Mouse (Mus musculus) stomach, postnatal 0 days (tissue): Measurements from ENCODE around the gene Rai14. TPM values are rescaled to one million over a fixed set of nuclear protein-coding genes. Genes with fewer than 3 reads are reported as not detected.

Experiments
- ATAC-seq: fragments of 200-750 bp; cut with Nextera tagmentation; 2 replicates; pipeline ENCODE4 v1.8.0; 2017; ENCODE audit not compliant: low FRiP score, low TSS enrichment
- DNase-seq: peaks from one replicate; pipeline ENCODE4 v3.0.0-alpha.2; 2016; ENCODE audit warnings: low spot score
- H3K27ac ChIP-seq: fragments of 300-500 bp; sonication (generic); replicated peaks from 2 replicates; pipeline ENCODE4 v1.5.1; 2014; ENCODE audit warnings: mild to moderate bottlenecking, control low read depth
- H3K27me3 ChIP-seq: fragments of 300-500 bp; sonication (generic); 2 replicates; pipeline ENCODE4 v1.6.1; 2014; ENCODE audit warnings: low read length; ENCODE audit not compliant: control insufficient read depth, insufficient read depth
- H3K36me3 ChIP-seq: fragments of 300-500 bp; sonication (generic); 2 replicates; pipeline ENCODE4 v1.6.1; 2014; ENCODE audit warnings: low read length, mixed read lengths; ENCODE audit not compliant: control insufficient read depth, insufficient read depth
- H3K4me1 ChIP-seq: fragments of 300-500 bp; sonication (generic); replicated peaks from 2 replicates; pipeline ENCODE4 v1.6.1; 2014; ENCODE audit warnings: antibody characterized with exemption; ENCODE audit not compliant: control insufficient read depth, insufficient read depth
- H3K4me2 ChIP-seq: fragments of 300-500 bp; sonication (generic); replicated peaks from 2 replicates; pipeline ENCODE4 v1.6.1; 2014; ENCODE audit warnings: low read depth, mild to moderate bottlenecking, control low read depth, moderate library complexity
- H3K4me3 ChIP-seq: fragments of 300-500 bp; sonication (generic); 2 replicates; pipeline ENCODE4 v1.5.1; 2014; ENCODE audit warnings: low read depth, low read length, control low read depth
- H3K9ac ChIP-seq: fragments of 300-500 bp; sonication (generic); 2 replicates; pipeline ENCODE4 v1.6.1; 2014; ENCODE audit warnings: mild to moderate bottlenecking, low read length, control low read depth, mixed read lengths
- H3K9me3 ChIP-seq: fragments of 300-500 bp; sonication (generic); 2 replicates; pipeline ENCODE4 v1.6.1; 2016; ENCODE audit warnings: low read length; ENCODE audit not compliant: control insufficient read depth
- CTCF ChIP-seq: IDR thresholded peaks from 2 replicates; pipeline ENCODE4 v1.5.1; 2016; ENCODE audit warnings: antibody characterized with exemption, low read depth, mild to moderate bottlenecking, moderate library complexity
- EP300 ChIP-seq: optimal IDR thresholded peaks from 2 replicates; pipeline ENCODE3; 2016; ENCODE audit warnings: antibody characterized with exemption
- WGBS: fragments of 180-500 bp; shearing (Covaris S2); extraction: QIAGEN DNeasy Blood & Tissue Kit; methylation state at CpG from one replicate; pipeline ENCODE4 v1.1.7; 2014; 5-methylcytosine and 5-hydroxymethylcytosine counted together
- polyA plus RNA-seq: library from polyadenylated mRNA; unstranded; fragments of >200 nt; fragmentation: Nextera tagmentation; extraction: Ambion mirVana; gene quantifications from 2 replicates; pipeline ENCODE4 v1.2.1, GENCODE M21; 2015

Gene Rai14
- polyA plus RNA-seq, 1 experiment from 2014 or later = 8.0 TPM

DNA sequence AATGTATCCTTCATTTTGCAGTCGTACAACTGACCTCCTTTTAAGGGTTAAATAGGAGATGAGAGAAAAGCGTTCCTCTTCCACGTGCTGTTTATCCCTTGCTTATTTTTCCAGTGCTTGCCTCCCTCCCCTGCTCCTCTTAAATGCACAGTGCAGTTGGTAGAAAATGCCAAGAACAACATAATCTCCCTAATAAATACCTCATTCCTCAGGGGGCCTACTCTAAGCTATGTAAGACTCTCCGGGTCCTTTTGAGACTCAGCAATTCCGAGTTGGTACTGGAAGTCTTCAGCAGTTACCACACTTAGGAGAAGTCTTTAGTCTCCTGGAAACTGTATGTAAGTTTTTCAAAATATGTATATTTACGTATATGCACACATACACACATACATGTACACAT lies 22.9 kb downstream of the Rai14 start:
- no peaks in the 10 kb centered on the region for H3K9me3 ChIP-seq
- H3K27me3 ChIP-seq = no peaks in the 10 kb centered on the region
- H3K9ac ChIP-seq = no peak overlapping the region
- no peak overlapping the region for H3K4me3 ChIP-seq
- no peak for TF ChIP-seq EP300
- no peak for TF ChIP-seq CTCF
- H3K4me2 ChIP-seq = no peak overlapping the region
- no peak for DNase-seq
- no peaks in the 10 kb centered on the region for H3K4me1 ChIP-seq
- ATAC-seq = no peak
- WGBS = 48% methylated on average over 6 of the region's 6 CpGs
- no peaks in the 10 kb centered on the region for H3K36me3 ChIP-seq
- H3K27ac ChIP-seq = no peak overlapping the region

DNA sequence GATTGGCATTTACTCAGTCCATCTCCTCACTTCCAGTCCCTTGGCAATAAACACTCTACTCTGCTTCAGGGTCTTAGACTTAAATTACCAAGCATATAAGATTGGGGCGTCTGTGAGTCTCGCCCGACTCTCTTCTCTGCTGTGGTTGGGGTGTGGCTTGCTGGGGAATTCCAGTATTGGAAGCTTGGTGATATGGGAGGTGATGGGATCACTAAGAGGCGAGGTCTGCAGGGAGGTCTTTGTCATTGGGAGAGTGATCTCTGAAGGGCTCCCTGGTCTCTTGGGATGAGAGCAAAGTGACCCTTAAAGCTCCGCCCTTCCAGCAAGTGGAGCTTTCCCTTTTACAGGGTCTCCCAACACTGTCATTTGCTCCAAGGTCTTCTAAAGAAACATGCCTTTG lies 23.5 kb downstream of the Rai14 start:
- H3K9me3 ChIP-seq = no peaks in the 10 kb centered on the region
- no peaks in the 10 kb centered on the region for H3K27me3 ChIP-seq
- 69% methylated on average over 5 of the region's 5 CpGs for WGBS
- no peak for TF ChIP-seq EP300
- no peak for TF ChIP-seq CTCF
- no peak overlapping the region for H3K27ac ChIP-seq
- no peak overlapping the region for H3K4me2 ChIP-seq
- H3K9ac ChIP-seq = no peak overlapping the region
- DNase-seq = no peak
- no peak for ATAC-seq
- H3K4me1 ChIP-seq = no peaks in the 10 kb centered on the region
- H3K4me3 ChIP-seq = no peak overlapping the region
- no peaks in the 10 kb centered on the region for H3K36me3 ChIP-seq

DNA sequence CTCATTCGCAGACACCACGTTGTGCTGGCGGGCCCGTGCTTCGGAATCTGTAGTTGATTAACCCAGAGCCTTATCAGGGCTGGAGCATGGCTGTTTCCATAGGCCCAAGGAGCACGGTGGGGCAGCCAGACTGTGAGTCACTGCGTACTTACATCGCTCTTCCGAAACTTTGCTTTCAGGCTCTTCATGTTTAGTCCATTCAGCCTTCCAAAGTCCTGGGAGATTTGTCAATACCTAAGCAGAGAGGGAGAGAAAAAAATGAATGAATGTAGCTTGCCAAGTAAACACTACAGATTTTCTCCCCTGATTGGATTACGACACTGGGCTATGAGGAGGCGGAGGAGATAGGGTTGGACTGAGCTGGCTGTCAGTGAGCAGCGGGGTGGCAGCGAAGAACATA lies 24.2 kb downstream of the Rai14 start:
- 40% methylated on average over 13 of the region's 13 CpGs for WGBS

DNA sequence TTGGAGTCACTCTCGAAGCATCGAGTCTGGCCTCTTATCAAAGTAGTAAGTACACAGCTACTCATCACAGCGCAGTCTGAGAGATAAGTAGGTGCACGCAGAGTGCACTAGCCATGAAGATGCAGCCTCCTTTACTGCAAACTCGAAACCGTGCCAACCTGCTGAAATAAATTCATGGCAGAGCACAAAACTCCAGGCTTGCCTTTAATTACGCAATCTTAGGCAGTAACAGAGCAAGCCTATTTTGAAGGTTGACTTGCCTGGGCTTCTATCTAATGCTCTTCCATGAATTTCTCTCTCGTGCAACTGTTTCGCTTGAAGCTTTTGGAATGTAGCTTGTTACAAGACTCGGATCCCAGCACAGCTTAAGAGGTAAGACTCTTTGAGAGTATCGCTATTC lies 25.1 kb downstream of the Rai14 start:
- no peaks in the 10 kb centered on the region; the same call in 1 of the 2 replicates for H3K4me1 ChIP-seq
- WGBS = 78% methylated on average over 11 of the region's 11 CpGs
- no peak overlapping the region for H3K4me3 ChIP-seq
- no peak overlapping the region for H3K27ac ChIP-seq
- no peak overlapping the region for H3K4me2 ChIP-seq
- TF ChIP-seq CTCF (no peak), EP300 (no peak)
- no peak for ATAC-seq
- no peaks in the 10 kb centered on the region for H3K9me3 ChIP-seq
- H3K9ac ChIP-seq = no peak overlapping the region
- H3K36me3 ChIP-seq = no peaks in the 10 kb centered on the region
- DNase-seq = no peak
- H3K27me3 ChIP-seq = no peaks in the 10 kb centered on the region

More for the DNA sequence above, 24.2 kb downstream of the Rai14 start:
- ATAC-seq (peak; percentile 95), DNase-seq (peak; percentile 86)
- TF ChIP-seq EP300 = no peak
- no peak for TF ChIP-seq CTCF
- no peak overlapping the region for H3K4me2 ChIP-seq
- no peaks in the 10 kb centered on the region; the same call in 1 of the 2 replicates for H3K4me1 ChIP-seq
- H3K27me3 ChIP-seq = no peaks in the 10 kb centered on the region
- H3K9ac ChIP-seq = no peak overlapping the region
- H3K4me3 ChIP-seq = no peak overlapping the region
- H3K36me3 ChIP-seq = no peaks in the 10 kb centered on the region
- H3K27ac ChIP-seq = no peak overlapping the region
- no peaks in the 10 kb centered on the region for H3K9me3 ChIP-seq

DNA sequence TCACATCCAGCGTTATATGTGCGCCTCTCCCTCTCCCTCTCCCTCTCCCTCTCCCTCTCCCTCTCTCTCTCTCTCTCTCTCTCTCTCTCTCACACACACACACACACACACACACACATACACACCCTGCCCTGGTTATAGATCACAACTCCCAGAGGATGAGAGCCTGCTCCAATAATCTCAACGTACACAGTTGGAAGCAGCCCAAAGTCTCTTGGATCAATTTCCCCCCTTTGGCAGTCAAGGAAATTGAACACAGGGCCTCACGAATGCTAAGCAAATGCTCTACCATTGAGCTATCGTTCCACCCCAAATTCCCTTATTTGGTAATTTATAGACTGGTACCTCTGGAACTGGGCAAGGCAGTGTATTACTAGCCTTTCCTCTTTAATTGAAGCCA lies 25.7 kb downstream of the Rai14 start:
- no peak for TF ChIP-seq EP300
- no peak for TF ChIP-seq CTCF
- H3K9me3 ChIP-seq = no peaks in the 10 kb centered on the region
- DNase-seq = no peak
- H3K9ac ChIP-seq = no peak overlapping the region
- no peak for ATAC-seq
- no peak overlapping the region for H3K4me3 ChIP-seq
- no peak overlapping the region for H3K4me2 ChIP-seq
- WGBS = 73% methylated on average over 5 of the region's 5 CpGs
- H3K27ac ChIP-seq = no peak overlapping the region
- H3K36me3 ChIP-seq = no peaks in the 10 kb centered on the region
- no peaks in the 10 kb centered on the region for H3K27me3 ChIP-seq
- no peaks in the 10 kb centered on the region; the same call in 1 of the 2 replicates for H3K4me1 ChIP-seq

DNA sequence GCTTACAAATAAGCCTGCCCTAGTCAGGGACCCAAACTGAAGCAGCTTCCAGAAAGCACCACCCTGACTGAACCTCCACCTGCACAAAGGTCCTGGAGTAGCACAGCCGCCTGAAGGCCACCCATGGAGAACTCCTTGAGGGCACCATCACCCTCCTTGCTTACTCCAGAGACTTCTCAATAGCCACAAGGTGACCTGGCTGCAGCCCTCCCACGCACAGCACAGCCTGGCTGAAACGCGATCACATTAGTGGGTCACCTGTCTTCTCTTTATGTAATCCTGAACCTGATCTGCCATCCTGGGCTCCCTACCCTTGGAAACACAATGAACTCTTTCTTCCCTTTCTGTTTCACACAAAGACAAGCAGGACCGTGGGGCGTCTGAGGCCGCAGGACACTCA lies 27.1 kb downstream of the Rai14 start:
- Histone ChIP-seq H3K27me3 (no peaks in the 10 kb centered on the region), H3K4me3 (no peak overlapping the region), H3K4me1 (no peaks in the 10 kb centered on the region; the same call in 1 of the 2 replicates), H3K4me2 (no peak overlapping the region), H3K9me3 (no peaks in the 10 kb centered on the region), H3K27ac (no peak overlapping the region), H3K9ac (no peak overlapping the region), H3K36me3 (no peaks in the 10 kb centered on the region)
- 90% methylated on average over 7 of the region's 7 CpGs for WGBS
- TF ChIP-seq EP300 (no peak), CTCF (no peak)
- ATAC-seq (no peak), DNase-seq (no peak)
